Mouse (Mus musculus) midbrain, embryonic 10.5 days (tissue): ENCODE measurements at regions not wholly inside any gene's neighbourhood (a gene's known extent, or its start where the extent isn't known, plus 50 kb on each side); places are given as distances from the start of the nearest gene placed in this dataset.
A peak's percentile ranks its signal among the peaks of the same experiment; 100 is the strongest.

Experiments
- DNase-seq: peaks from one replicate; pipeline ENCODE4 v3.0.0-alpha.2; 2017; ENCODE audit warnings: low spot score
- H3K27ac ChIP-seq: fragments of 300-500 bp; sonication (generic); replicated peaks from 2 replicates; pipeline ENCODE4 v1.5.1; 2016; ENCODE audit warnings: mild to moderate bottlenecking
- H3K27me3 ChIP-seq: fragments of 300-500 bp; sonication (generic); 2 replicates; pipeline ENCODE4 v1.6.1; 2016; ENCODE audit warnings: low read depth, mild to moderate bottlenecking; ENCODE audit not compliant: poor library complexity, severe bottlenecking
- H3K36me3 ChIP-seq: fragments of 300-500 bp; sonication (generic); 2 replicates; pipeline ENCODE4 v1.6.1; 2016; ENCODE audit warnings: mild to moderate bottlenecking, moderate library complexity
- H3K4me1 ChIP-seq: fragments of 300-500 bp; sonication (generic); 2 replicates; pipeline ENCODE4 v1.6.1; 2016
- H3K4me3 ChIP-seq: fragments of 300-500 bp; sonication (generic); 2 replicates; pipeline ENCODE4 v1.5.1; 2016; ENCODE audit warnings: mild to moderate bottlenecking, moderate library complexity
- H3K9me3 ChIP-seq: fragments of 300-500 bp; sonication (generic); replicated peaks from 2 replicates; pipeline ENCODE4 v1.6.1; 2016; ENCODE audit warnings: mild to moderate bottlenecking
- WGBS: fragments of 180-500 bp; shearing (Covaris S2); methylation state at CpG from one replicate; pipeline ENCODE4 v1.1.7; 2016; 5-methylcytosine and 5-hydroxymethylcytosine counted together

DNA sequence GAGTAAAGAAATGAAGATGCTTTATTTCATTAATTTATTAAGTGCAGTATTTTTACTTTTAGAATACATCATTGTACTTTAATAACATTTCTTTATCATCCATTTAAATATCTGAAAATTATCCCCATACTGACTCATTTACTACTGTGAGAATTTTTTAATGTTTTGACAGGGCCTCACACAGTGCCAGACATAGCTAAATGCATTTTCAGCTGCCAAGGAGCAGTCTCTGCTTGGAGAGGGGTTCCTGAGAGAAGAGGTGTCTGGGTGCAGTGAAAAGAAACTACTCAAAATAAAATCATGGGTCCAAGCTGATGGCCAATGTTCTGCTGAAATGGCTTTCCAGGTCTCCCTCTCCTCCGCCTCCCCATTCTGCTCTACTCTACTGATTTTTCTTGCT lies 1116.3 kb upstream of the Ppp6c start:
- Histone ChIP-seq H3K9me3 (no peaks in the 10 kb centered on the region), H3K27ac (no peak overlapping the region), H3K36me3 (no peaks in the 10 kb centered on the region), H3K4me3 (no peak overlapping the region), H3K27me3 (no peaks in the 10 kb centered on the region), H3K4me1 (no peaks in the 10 kb centered on the region)
- no peak for DNase-seq
- WGBS = 94% methylated on average over 1 of the region's 1 CpGs

DNA sequence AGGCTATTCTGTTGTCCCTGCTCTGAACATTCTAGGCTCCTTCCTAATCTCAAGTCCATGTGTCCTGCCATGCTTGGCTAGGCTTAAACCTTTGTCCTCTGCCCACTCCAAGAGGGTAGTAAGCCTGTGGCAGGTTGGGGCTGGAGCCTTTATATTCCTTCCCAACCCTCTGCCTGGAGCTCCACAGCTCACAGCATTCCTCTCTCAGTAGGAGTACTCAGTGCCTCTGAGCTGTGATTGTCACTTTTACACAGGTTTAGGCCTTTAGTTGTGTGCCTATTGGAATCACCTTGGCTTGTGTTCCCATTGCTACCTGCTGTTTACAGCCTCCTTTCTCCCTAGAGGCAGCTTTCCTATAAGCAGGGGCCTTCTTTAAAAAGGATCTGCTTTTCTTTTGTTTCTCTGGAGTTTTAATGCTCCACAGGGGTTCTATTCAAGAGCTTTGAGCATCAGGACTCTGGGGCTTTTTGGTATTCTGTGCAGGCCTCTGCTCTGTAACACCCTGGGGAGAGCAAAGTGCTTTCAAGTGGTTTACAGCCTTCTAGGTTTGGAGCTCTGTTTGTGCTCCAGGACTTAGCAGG lies 1106.1 kb upstream of the Ppp6c start:
- peak; percentile 18 for DNase-seq
- Histone ChIP-seq H3K9me3 (no peaks in the 10 kb centered on the region), H3K4me3 (no peak overlapping the region), H3K27me3 (no peaks in the 10 kb centered on the region), H3K27ac (peak overlapping the region; percentile 57), H3K36me3 (no peaks in the 10 kb centered on the region), H3K4me1 (peaks cover 8% of the 10 kb centered on the region)

- Histone ChIP-seq H3K4me1 (peaks cover 5% of the 10 kb centered on the region), H3K4me3 (no peak overlapping the region), H3K9me3 (no peaks in the 10 kb centered on the region), H3K27me3 (no peaks in the 10 kb centered on the region), H3K36me3 (no peaks in the 10 kb centered on the region), H3K27ac (no peak overlapping the region)
- 55% methylated on average over 2 of the region's 2 CpGs for WGBS
- no peak for DNase-seq
These were observed 1095.3 kb upstream of the Ppp6c start for GRCm38 (mm10) chr2:40321506-40321905.

DNA sequence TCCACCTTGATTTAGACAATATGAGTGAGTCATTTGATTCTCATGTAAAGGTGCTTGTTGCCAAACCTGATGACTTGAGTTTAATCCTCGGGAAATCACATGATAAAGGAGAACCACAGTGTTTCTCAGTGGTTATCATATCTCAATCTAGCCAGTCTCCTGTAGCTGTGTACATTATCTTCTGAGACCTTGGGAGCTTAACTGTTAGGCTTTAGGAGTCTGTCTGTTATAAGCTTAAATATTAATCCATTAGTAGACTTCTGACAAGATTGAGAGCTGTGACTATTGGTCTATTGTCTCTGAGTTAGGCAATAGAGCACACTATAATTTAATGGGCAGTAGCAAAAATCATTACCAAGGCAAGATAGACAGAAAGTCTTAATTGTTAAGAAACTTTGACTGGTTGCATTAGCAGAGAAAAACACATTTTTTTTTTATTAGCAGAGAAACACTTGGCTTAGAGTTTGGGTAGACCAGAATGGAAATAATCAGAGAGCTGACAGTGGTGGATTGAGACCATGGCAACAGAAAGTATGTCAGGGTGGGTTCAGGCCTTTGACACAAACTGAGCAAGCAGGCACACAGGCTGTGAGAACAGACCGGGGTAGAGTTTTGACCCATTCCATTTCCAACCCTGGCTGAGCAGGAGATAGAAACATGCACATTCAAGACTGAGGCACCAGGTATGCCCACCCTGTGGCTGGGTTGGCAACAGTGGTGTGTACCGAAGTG lies 1094.6 kb upstream of the Ppp6c start:
- H3K4me1 ChIP-seq = peaks cover 5% of the 10 kb centered on the region
- no peak overlapping the region for H3K4me3 ChIP-seq
- H3K27me3 ChIP-seq = no peaks in the 10 kb centered on the region
- no peak for DNase-seq
- H3K27ac ChIP-seq = no peak overlapping the region
- 79% methylated on average over 3 of the region's 3 CpGs for WGBS
- H3K36me3 ChIP-seq = no peaks in the 10 kb centered on the region
- H3K9me3 ChIP-seq = no peaks in the 10 kb centered on the region
